Mouse (Mus musculus) ZHBTc4 (cell line): ENCODE results near the gene Fgfbp3.
"Not testable (repeated sequence)": the region's sequence is repeated elsewhere in the genome, so short reads cannot be mapped to it uniquely, and the experiment has no call there.

Experiments used
- DNase-seq: peaks from one replicate; pipeline ENCODE4 v3.0.0-alpha.2; 2011; ENCODE audit warnings: low read depth, low spot score

Gene Fgfbp3

GRCm38 (mm10) chr19:36910424-36911045 is 8.9 kb downstream of the Fgfbp3 start:
- DNase-seq, result peak; percentile 35

GRCm38 (mm10) chr19:36909676-36910292 is 9.6 kb downstream of the Fgfbp3 start:
- DNase-seq, result peak; percentile 88

GRCm38 (mm10) chr19:36909150-36909549 is 10.3 kb downstream of the Fgfbp3 start:
- no peak for DNase-seq

- DNase-seq, result peak; percentile 83
Observed at GRCm38 (mm10) chr19:36904211-36905007, 15.0 kb downstream of the Fgfbp3 start.

GRCm38 (mm10) chr19:36903377-36903776 is 16.0 kb downstream of the Fgfbp3 start:
- no peak for DNase-seq

GRCm38 (mm10) chr19:36897778-36898177 is 21.6 kb downstream of the Fgfbp3 start:
- peak; percentile 84 for DNase-seq

- no peak for DNase-seq
Observed at GRCm38 (mm10) chr19:36896791-36897569, 22.4 kb downstream of the Fgfbp3 start.

- DNase-seq, result no peak
Observed at GRCm38 (mm10) chr19:36891746-36892145, 27.7 kb downstream of the Fgfbp3 start.

- peak; percentile 52 for DNase-seq
Observed at GRCm38 (mm10) chr19:36887706-36888105, 31.7 kb downstream of the Fgfbp3 start.

GRCm38 (mm10) chr19:36886316-36886715 is 33.1 kb downstream of the Fgfbp3 start:
- DNase-seq, result peak; percentile 36

- DNase-seq, result peak; percentile 75
Observed at GRCm38 (mm10) chr19:36883119-36883518, 36.3 kb downstream of the Fgfbp3 start.

GRCm38 (mm10) chr19:36878743-36879495 is 40.5 kb downstream of the Fgfbp3 start:
- DNase-seq, result no peak

GRCm38 (mm10) chr19:36877329-36877728 is 42.1 kb downstream of the Fgfbp3 start:
- DNase-seq, result no peak

GRCm38 (mm10) chr19:36874651-36875050 is 44.8 kb downstream of the Fgfbp3 start:
- DNase-seq, result no peak

- DNase-seq, result not testable (repeated sequence)
Observed at GRCm38 (mm10) chr19:36868675-36869074, 50.7 kb downstream of the Fgfbp3 start.
